Mouse (Mus musculus) E14TG2a.4 (cell line): ENCODE results near the gene Dll3.

Experiments used
- CTCF ChIP-seq: conservative IDR thresholded peaks from 2 replicates; pipeline ENCODE4 v1.5.1; 2014; ENCODE audit warnings: low read length
- NANOG ChIP-seq: IDR thresholded peaks from 2 replicates; pipeline ENCODE4 v1.6.1; 2014; ENCODE audit warnings: borderline replicate concordance, low read length, mixed read lengths

- TF ChIP-seq CTCF (no peak), NANOG (no peak)
These were observed 16.0 kb upstream of the Dll3 start for GRCm38 (mm10) chr7:28318036-28318435.
